Mouse (Mus musculus): ENCODE measurements around the gene Wdr31.

Wdr31 gene
- long read RNA-seq, experiment 1, partial matches to known transcripts = 1 of 7 reads
- long read RNA-seq, experiment 1, other reads (novel, unspliced or antisense) = 1 of 7 reads
- long read RNA-seq, experiment 2, partial matches to known transcripts = 1 of 5 reads
- long read RNA-seq, experiment 2, other reads (novel, unspliced or antisense) = 2 of 5 reads

DNA sequence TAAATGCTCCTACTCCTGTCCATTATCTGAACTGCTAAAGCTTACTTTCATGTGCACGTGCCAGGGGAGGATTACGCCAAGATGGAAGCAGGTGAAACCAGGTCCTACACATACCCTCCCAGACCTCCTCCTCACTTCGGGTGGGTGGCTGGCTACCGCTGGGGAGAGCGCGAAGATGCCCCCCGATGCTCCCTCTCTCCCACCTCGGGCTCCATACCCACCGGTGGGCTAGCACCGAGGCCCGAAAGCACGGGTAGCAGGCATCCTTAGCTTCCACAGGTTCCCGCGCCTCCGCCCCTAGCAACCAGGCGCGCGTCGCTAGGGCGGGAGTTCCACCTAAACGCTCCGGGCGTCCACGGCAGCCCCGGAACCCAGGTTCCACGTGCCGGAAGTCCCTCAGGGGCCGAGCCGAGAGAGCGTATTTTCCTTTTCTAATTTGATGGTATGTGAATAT is at the start of gene Wdr31:
Wdr31 (minus strand) TSS at position 299 of the 454 bp plus-strand sequence.
- intact Hi-C loops (cut with DNase I) = no loop called here

DNA sequence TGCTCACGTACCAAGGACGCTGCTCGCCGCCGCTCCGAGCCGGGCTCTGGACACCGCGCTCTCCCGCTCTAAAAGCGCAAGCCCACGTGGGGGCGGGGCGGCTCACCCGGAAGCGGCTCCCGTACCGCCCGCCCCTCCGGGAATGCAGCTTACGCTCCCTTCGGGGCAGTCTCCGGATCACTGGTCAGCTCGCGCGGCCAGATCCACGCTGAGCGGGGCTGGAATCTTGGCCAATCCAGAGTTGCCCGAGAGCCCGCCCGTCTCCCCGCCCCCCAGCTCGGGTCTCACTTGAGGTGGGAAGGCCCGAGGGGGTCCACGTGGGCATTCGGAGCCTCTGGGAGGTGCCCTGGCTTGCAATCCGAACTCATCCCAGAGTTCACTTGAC is 49.1 kb upstream of the Wdr31 start, which contains the start of gene Alad:
Alad (minus strand) TSS at position 70 of the 385 bp plus-strand sequence.
- intact Hi-C loops (cut with DNase I) = loop anchor here (5.0 kb wide), 1 partner anchor 108 kb away; no protein-coding TSS in a partner anchor

DNA sequence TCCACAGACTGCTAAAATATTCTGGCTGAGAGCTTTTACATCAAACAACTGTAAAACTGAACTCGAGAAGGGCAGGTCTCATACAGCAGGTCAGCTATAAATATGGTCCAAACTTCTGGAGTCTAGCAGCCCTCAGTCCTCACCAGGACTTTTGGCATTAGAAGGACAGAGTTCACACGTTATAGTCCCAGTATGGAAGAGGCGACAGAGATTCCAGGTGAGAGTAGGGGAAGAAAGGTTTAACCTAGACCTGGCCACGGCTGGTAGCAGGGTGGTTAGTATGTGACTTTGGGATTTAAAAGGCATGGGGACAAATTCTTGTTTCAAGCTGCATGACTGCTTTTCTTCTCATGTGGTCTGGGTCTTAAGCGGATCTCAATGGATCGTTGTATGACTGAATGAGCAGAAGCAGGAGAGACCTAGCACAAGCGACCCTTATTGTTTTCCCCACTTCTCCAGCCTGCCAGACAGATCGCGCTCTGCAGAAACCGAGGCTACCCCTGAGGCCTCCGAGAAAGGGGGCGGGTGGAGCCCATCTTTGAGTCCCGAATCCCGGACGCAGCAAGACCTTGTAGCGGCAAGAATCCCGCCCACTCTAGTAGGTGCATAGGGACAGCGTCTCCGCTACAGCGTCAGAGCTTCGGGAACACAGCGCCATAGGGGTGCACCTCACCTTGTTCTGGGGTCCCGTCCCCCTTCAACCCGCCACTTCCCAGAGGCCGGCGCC is 48.6 kb upstream of the Wdr31 start:
- intact Hi-C loops (cut with DNase I) = no loop called here

GRCm38 (mm10) chr4:62518416-62519121 is 47.9 kb upstream of the Wdr31 start:
- intact Hi-C loops (cut with DNase I) = no loop called here

- intact Hi-C loops (cut with DNase I) = no loop called here
Measured at GRCm38 (mm10) chr4:62517538-62518415, 47.1 kb upstream of the Wdr31 start.

DNA sequence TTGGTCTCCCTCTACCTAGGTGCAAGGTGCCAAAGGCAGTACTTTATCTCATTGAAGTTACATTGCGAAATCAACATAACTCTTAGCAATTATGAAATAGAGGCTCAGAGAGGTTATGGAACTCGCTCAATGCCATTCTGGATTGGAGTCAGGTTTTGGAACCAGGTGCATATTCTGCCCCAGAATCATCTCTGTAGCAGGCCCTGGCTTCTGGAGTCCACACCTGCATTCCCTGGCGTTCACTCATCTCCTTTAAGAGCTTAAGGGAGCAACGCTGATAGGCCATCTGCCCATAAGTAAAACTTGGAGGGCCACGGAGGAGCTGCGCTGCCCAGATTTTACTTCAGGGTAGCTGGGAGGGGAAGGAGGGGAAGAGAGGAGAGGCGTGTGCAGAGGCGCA is 46.4 kb upstream of the Wdr31 start:
- intact Hi-C loops (cut with DNase I) = no loop called here

GRCm38 (mm10) chr4:62516579-62516978 is 45.9 kb upstream of the Wdr31 start:
- intact Hi-C loops (cut with DNase I) = no loop called here

GRCm38 (mm10) chr4:62516079-62516478 is 45.4 kb upstream of the Wdr31 start:
- intact Hi-C loops (cut with DNase I) = no loop called here

DNA sequence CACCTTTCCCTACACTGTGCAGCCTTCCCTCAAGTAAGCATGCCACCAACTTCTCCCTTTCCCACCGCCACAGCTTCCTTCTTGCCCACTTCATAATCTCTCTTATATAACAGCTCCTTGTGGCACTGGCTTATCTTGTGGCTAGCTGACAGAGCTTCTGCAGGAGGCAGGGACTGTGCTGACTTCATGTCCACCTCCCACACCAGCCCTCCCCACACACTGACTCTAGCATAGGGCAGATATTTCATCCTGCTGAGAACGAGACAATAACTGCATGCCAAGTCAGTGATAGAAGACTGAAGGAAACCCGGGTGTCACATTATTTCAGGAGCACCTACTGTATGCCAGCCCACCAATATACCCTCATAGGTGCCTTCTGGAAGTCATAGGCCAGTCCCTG is 44.8 kb upstream of the Wdr31 start:
- intact Hi-C loops (cut with DNase I) = no loop called here

DNA sequence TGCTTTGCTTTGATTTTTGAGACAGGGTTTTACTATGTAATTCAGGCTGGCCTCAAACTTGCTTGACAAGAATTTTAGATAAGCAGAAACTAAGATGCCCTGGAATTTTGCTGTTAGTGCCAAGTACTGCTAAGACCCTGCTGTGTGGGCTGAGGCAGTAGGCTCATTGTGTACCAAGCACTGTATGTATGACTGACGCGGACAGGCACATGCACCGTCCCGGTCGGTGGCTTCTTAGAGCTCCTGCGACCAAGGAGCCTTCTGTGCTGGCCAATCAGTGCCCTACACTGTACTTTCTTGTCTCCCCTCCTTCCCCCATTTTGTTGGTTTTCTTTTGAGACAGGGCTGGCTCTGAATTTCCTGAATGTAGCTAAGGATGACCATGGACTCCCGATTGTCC is 44.3 kb upstream of the Wdr31 start:
- intact Hi-C loops (cut with DNase I) = no loop called here

DNA sequence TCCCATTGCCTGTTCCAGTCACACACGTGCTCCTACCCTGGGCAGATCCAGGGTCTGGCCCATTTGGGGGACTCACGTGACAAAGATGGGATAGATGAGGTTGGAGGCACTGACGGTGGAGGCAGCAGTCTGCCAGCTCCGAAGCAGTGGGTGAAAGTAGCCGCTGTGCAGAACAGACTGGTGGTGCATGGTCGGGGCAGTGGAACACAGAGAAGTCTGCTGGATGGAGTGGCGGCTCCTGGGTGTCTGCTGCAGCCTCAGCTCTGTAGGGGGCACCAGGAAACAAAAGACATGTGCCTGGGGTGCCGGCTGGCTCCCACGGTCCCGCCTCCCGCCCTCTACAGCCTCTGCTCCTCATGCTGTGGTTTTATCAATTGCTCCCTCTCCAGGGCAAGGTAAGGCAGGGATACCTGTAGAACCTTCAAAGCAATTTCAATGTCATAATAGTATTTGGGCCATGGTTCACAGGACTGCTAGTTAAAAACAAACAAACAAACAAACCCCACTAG is 43.4 kb upstream of the Wdr31 start:
- intact Hi-C loops (cut with DNase I) = no loop called here

DNA sequence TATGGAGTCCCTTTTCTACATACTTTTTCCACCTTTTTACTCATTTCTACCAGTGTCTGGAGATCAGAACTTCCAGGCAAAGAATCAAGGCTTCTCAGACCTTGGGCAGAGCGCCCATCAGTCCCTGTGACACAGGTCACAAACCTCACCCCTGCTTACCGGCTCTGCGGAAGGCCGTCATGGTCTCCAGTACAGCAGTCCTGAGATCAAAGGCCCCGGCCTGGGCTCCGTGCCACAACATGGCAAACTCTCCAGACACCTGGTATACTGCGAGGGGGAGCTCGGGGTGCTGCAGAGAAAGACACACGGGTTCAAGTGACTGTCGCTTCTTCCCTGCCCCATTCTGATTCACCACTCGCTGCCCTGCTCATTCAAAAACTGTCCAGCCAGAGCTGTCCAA is 39.2 kb upstream of the Wdr31 start:
- intact Hi-C loops (cut with DNase I) = no loop called here

DNA sequence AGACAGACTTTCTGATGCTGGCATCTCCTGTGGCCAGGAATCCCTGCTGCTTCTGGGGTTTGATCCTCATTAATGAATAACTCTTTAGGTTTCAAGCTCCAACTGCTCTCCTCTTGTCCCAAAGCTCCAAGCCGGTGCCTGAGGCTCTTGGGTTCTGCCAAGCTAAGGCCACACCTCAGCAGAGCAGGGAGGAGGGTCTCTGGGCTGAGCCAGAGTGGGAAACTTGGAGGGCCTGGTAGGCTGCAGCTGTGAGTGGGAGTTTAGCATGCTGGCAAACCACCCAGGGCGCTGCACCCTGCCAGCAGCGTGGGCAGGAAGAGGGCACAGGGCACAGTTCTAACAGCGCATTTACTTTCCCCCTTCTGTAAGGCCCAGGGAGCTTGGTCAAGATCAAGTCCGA is 38.1 kb upstream of the Wdr31 start:
- intact Hi-C loops (cut with DNase I) = no loop called here

DNA sequence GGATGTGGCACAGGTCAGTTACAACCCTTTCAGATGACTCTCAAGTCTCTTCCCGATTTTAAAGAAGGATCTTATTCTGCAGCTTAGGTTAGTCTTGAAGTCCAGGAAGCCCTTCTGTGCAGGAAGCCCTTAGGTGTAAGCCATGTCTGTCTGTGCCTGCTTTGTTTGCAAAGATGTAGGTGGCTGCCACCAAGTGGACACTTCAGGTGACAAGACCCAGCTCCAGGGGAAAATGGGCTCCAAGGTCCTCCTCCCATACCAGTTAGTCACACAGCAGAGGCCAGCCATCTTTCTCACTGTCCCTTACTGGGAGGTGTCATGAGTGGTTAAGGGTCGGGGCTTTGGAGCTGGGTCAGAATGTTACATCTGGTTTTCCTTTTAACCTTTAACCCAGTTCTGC is 36.1 kb upstream of the Wdr31 start:
- intact Hi-C loops (cut with DNase I) = no loop called here

DNA sequence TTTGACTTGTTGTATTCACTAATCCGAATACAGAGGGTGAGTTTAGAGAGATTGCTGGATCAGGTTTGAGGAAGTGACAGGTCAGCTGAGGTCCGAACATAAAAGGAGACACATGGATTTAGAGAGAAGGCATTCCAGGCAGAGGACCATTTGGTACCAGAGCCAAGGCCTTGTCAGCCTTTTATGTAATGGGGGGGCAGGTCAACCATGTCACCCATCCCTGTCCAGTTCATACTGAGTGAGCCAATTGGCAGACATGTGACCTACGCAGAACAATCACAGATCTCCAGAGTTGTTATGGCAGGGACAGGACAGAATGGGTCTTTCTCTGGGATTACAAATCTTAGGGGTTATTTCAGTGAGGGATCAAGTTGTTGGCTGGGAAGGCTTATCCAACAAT is 35.3 kb upstream of the Wdr31 start:
- intact Hi-C loops (cut with DNase I) = no loop called here

DNA sequence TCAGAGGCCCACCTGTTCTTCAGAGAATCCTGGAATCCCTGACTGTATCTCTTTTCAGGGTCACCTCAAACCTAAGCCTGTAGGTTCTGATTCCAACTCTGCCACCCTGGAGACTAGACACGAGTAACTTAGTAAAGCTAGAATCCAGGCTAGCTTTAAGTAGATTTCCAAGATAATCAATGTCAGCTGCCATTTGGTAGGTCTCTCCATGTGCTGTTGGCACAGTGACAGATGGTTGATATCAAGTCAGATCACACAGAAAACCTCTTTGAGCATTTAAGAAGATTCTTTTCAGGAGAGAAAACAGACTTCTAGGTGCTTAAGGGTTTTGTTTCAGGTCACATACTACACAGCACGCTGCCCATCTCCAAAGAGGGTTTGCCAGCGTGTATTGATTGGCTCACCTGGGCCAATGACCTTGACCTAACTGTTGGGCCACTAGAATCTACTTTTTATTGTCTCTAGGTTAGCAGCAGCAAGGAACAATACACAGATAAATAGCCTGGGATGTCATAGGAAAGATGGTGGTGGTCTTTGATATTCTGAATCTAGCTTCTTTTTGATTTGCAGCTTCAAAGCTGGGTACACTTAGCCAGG is 32.8 kb upstream of the Wdr31 start, which contains the start of gene Hdhd3:
Hdhd3 (minus strand) TSS at position 94 of the 597 bp plus-strand sequence.
- intact Hi-C loops (cut with DNase I) = no loop called here

DNA sequence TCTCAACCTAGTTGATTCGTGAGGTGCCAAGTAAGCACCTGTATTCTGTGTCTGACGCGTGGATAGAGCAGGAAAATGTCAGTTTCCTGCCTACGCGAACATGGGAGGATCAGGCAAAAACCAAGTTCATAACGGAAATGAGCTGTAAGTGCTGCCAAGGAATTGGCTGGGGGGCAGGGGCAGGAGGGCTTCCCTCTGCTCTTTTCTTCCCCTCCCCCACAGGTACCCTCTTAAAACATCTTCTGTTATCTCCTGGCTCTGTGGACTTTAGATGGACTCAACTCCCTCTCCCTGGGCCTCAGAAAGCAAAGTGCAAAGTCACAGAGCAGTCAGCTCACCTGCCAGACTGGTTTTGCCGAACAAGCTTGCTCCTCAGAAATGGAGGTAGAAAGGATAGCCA is 32.3 kb upstream of the Wdr31 start:
- intact Hi-C loops (cut with DNase I) = no loop called here

- intact Hi-C loops (cut with DNase I) = no loop called here
Measured at GRCm38 (mm10) chr4:62501964-62502732, 31.5 kb upstream of the Wdr31 start.

DNA sequence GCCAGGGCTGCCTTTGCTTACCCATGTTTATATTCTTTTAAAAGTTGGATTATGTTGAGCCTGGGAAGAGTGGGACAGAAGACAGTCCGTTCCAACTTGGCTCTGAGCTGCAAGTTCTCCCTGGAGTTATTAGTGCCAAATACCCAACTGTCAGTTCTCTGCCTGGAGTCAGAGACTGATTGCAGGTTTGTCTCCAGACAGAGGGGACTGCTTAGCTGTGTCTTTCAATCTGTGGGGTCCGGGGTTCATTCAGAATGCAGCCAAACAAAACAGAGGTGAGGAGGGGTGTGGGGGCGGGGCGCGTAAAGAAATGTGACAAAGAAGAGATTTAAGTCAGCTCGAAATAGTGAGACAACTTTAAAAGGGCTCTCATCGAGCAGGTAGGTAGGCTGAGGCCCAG is 30.8 kb upstream of the Wdr31 start:
- intact Hi-C loops (cut with DNase I) = no loop called here

- intact Hi-C loops (cut with DNase I) = no loop called here
Measured at GRCm38 (mm10) chr4:62500799-62501198, 30.1 kb upstream of the Wdr31 start.
